Mouse (Mus musculus): ENCODE data around the gene Kcne1. TPM values are rescaled to one million over a fixed set of nuclear protein-coding genes. Genes with fewer than 3 reads are reported as not detected.

Kcne1 gene
- polyA plus RNA-seq, 1 experiment, result not detected

GRCm38 (mm10) chr16:92381092-92381491, 21.8 kb upstream of the Kcne1 start:
- TF ChIP-seq CTCF (IDR thresholded peaks at IDR 0.05; ENCODE audit: extremely low read depth, insufficient read length, insufficient replicate concordance, low read depth, low read length) (no peak), POLR2A (IDR thresholded peaks at IDR 0.05; ENCODE audit: low read depth, low read length) (no peak)
- H3K27ac ChIP-seq (ENCODE audit: insufficient read depth, low read depth, low read length), result no peak overlapping the region
- H3K36me3 ChIP-seq (ENCODE audit: control insufficient read depth, insufficient read depth, low read length), result no peaks in the 10 kb centered on the region
- H3K4me1 ChIP-seq (ENCODE audit: control insufficient read depth, insufficient read depth, insufficient read length, low read length), result peaks cover 3% of the 10 kb centered on the region; the same call in 1 of the 2 replicates
- no peak overlapping the region for H3K4me3 ChIP-seq (ENCODE audit: low read depth, low read length)
- 38% methylated on average over 6 of the region's 6 CpGs for WGBS
- H3K27me3 ChIP-seq (ENCODE audit: control insufficient read depth, insufficient read depth, low read length), result no peaks in the 10 kb centered on the region

GRCm38 (mm10) chr16:92376976-92377375, 17.7 kb upstream of the Kcne1 start:
- WGBS, result 87% methylated on average over 6 of the region's 6 CpGs
- peaks cover 3% of the 10 kb centered on the region; the same call in 1 of the 2 replicates for H3K4me1 ChIP-seq (ENCODE audit: control insufficient read depth, insufficient read depth, insufficient read length, low read length)
- H3K27ac ChIP-seq (ENCODE audit: insufficient read depth, low read depth, low read length), result no peak overlapping the region
- no peaks in the 10 kb centered on the region for H3K36me3 ChIP-seq (ENCODE audit: control insufficient read depth, insufficient read depth, low read length)
- H3K4me3 ChIP-seq (ENCODE audit: low read depth, low read length), result no peak overlapping the region
- H3K27me3 ChIP-seq (ENCODE audit: control insufficient read depth, insufficient read depth, low read length), result no peaks in the 10 kb centered on the region
- TF ChIP-seq CTCF (IDR thresholded peaks at IDR 0.05; ENCODE audit: extremely low read depth, insufficient read length, insufficient replicate concordance, low read depth, low read length) (no peak), POLR2A (IDR thresholded peaks at IDR 0.05; ENCODE audit: low read depth, low read length) (no peak)

GRCm38 (mm10) chr16:92371623-92372022, 12.4 kb upstream of the Kcne1 start:
- H3K4me1 ChIP-seq (ENCODE audit: control insufficient read depth, insufficient read depth, insufficient read length, low read length), result no peaks in the 10 kb centered on the region
- no peaks in the 10 kb centered on the region for H3K27me3 ChIP-seq (ENCODE audit: control insufficient read depth, insufficient read depth, low read length)
- TF ChIP-seq CTCF (IDR thresholded peaks at IDR 0.05; ENCODE audit: extremely low read depth, insufficient read length, insufficient replicate concordance, low read depth, low read length), result no peak
- no peak for TF ChIP-seq POLR2A (IDR thresholded peaks at IDR 0.05; ENCODE audit: low read depth, low read length)
- no peak overlapping the region for H3K4me3 ChIP-seq (ENCODE audit: low read depth, low read length)
- 52% methylated on average over 5 of the region's 5 CpGs for WGBS
- H3K27ac ChIP-seq (ENCODE audit: insufficient read depth, low read depth, low read length), result no peak overlapping the region
- H3K36me3 ChIP-seq (ENCODE audit: control insufficient read depth, insufficient read depth, low read length), result no peaks in the 10 kb centered on the region

- no peaks in the 10 kb centered on the region for H3K27me3 ChIP-seq (ENCODE audit: control insufficient read depth, insufficient read depth, low read length)
- no peaks in the 10 kb centered on the region for H3K36me3 ChIP-seq (ENCODE audit: control insufficient read depth, insufficient read depth, low read length)
- 16% methylated on average over 2 of the region's 2 CpGs for WGBS
- H3K27ac ChIP-seq (ENCODE audit: insufficient read depth, low read depth, low read length), result no peak overlapping the region
- no peaks in the 10 kb centered on the region for H3K4me1 ChIP-seq (ENCODE audit: control insufficient read depth, insufficient read depth, insufficient read length, low read length)
- no peak overlapping the region for H3K4me3 ChIP-seq (ENCODE audit: low read depth, low read length)
- TF ChIP-seq CTCF (IDR thresholded peaks at IDR 0.05; ENCODE audit: extremely low read depth, insufficient read length, insufficient replicate concordance, low read depth, low read length), result no peak
Observed at GRCm38 (mm10) chr16:92369260-92369659, 10.0 kb upstream of the Kcne1 start.

- no peaks in the 10 kb centered on the region for H3K27me3 ChIP-seq (ENCODE audit: control insufficient read depth, insufficient read depth, low read length)
- H3K4me1 ChIP-seq (ENCODE audit: control insufficient read depth, insufficient read depth, insufficient read length, low read length), result no peaks in the 10 kb centered on the region
- 66% methylated on average over 7 of the region's 7 CpGs for WGBS
- TF ChIP-seq CTCF (IDR thresholded peaks at IDR 0.05; ENCODE audit: extremely low read depth, insufficient read length, insufficient replicate concordance, low read depth, low read length), result no peak
- no peak for TF ChIP-seq POLR2A (IDR thresholded peaks at IDR 0.05; ENCODE audit: low read depth, low read length)
- H3K36me3 ChIP-seq (ENCODE audit: control insufficient read depth, insufficient read depth, low read length), result no peaks in the 10 kb centered on the region
- H3K27ac ChIP-seq (ENCODE audit: insufficient read depth, low read depth, low read length), result no peak overlapping the region
- no peak overlapping the region for H3K4me3 ChIP-seq (ENCODE audit: low read depth, low read length)
Observed at GRCm38 (mm10) chr16:92365477-92365876, 6.2 kb upstream of the Kcne1 start.

GRCm38 (mm10) chr16:92360711-92361110, 1.4 kb upstream of the Kcne1 start:
- H3K27me3 ChIP-seq (ENCODE audit: control insufficient read depth, insufficient read depth, low read length), result no peaks in the 10 kb centered on the region

GRCm38 (mm10) chr16:92358734-92359133, 534 bp downstream of the Kcne1 start:
- TF ChIP-seq POLR2A (IDR thresholded peaks at IDR 0.05; ENCODE audit: low read depth, low read length) (no peak), CTCF (IDR thresholded peaks at IDR 0.05; ENCODE audit: extremely low read depth, insufficient read length, insufficient replicate concordance, low read depth, low read length) (no peak)
- WGBS, result 51% methylated on average over 9 of the region's 9 CpGs
- H3K27ac ChIP-seq (ENCODE audit: insufficient read depth, low read depth, low read length), result no peak overlapping the region
- H3K36me3 ChIP-seq (ENCODE audit: control insufficient read depth, insufficient read depth, low read length), result no peaks in the 10 kb centered on the region
- H3K4me1 ChIP-seq (ENCODE audit: control insufficient read depth, insufficient read depth, insufficient read length, low read length), result no peaks in the 10 kb centered on the region
- no peaks in the 10 kb centered on the region for H3K27me3 ChIP-seq (ENCODE audit: control insufficient read depth, insufficient read depth, low read length)
- H3K4me3 ChIP-seq (ENCODE audit: low read depth, low read length), result no peak overlapping the region

More at GRCm38 (mm10) chr16:92360711-92361110, 1.4 kb upstream of the Kcne1 start:
- Histone ChIP-seq H3K4me1 (ENCODE audit: control insufficient read depth, insufficient read depth, insufficient read length, low read length) (no peaks in the 10 kb centered on the region), H3K27ac (ENCODE audit: insufficient read depth, low read depth, low read length) (no peak overlapping the region), H3K36me3 (ENCODE audit: control insufficient read depth, insufficient read depth, low read length) (no peaks in the 10 kb centered on the region), H3K4me3 (ENCODE audit: low read depth, low read length) (no peak overlapping the region)
- TF ChIP-seq CTCF (IDR thresholded peaks at IDR 0.05; ENCODE audit: extremely low read depth, insufficient read length, insufficient replicate concordance, low read depth, low read length), result no peak
- no peak for TF ChIP-seq POLR2A (IDR thresholded peaks at IDR 0.05; ENCODE audit: low read depth, low read length)
- 49% methylated on average over 7 of the region's 7 CpGs for WGBS

GRCm38 (mm10) chr16:92357566-92357965, 1.7 kb downstream of the Kcne1 start:
- no peaks in the 10 kb centered on the region for H3K27me3 ChIP-seq (ENCODE audit: control insufficient read depth, insufficient read depth, low read length)
- H3K27ac ChIP-seq (ENCODE audit: insufficient read depth, low read depth, low read length), result no peak overlapping the region
- H3K4me1 ChIP-seq (ENCODE audit: control insufficient read depth, insufficient read depth, insufficient read length, low read length), result no peaks in the 10 kb centered on the region
- no peaks in the 10 kb centered on the region for H3K36me3 ChIP-seq (ENCODE audit: control insufficient read depth, insufficient read depth, low read length)
- no peak overlapping the region for H3K4me3 ChIP-seq (ENCODE audit: low read depth, low read length)
- no peak for TF ChIP-seq CTCF (IDR thresholded peaks at IDR 0.05; ENCODE audit: extremely low read depth, insufficient read length, insufficient replicate concordance, low read depth, low read length)
- no peak for TF ChIP-seq POLR2A (IDR thresholded peaks at IDR 0.05; ENCODE audit: low read depth, low read length)
- WGBS, result 89% methylated on average over 10 of the region's 10 CpGs
